Comparison of ENCODE assay signal across 8 mouse cellular contexts in the genomic region with DNA sequence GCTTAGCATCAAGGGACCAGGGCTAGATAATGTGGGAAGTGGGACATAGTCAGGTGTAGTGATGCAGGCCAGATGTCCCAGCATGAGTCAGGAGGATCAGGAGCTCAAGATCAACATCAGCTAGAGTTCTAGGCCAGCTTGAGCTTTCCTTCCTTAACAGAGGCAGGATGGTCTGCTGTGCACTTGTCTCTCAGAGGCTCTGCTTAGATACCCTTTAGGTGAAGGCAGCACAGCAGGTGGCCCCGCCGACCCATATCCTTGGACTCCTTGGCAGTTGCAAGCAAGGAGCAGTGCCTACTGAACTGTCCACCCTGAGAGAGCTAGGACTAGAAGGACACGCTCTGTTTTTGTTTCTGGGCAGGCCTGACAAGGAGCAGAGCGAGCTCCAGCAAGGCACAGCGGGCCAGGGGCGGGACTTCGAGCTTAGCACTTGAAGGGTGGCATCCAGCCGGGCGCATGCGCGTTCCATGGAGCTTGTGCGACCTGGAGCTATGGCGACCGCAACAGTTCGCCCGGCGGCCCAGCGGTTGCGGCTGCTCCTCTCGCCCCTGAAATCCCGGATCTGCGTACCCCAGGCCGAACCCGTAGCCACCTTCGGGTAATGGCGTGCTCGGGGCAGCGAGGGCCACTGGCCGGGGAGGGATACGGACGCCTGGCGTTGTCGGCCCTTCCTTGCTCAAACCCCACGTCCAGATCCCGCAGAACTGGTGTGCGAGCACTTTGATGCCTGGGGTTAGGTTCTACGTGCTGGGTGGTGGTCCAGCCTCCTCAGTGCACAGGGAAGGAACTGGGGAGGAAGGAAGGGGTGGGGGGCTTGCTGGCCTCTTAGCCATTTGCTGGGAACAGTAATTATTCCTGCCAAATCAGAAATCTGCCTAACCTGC. TPM values are rescaled to one million over a fixed set of nuclear protein-coding genes. Genes with fewer than 3 reads are reported as not detected.
DNase-seq lines count a peak whose midpoint lies in the region; ATAC-seq and TF ChIP-seq lines count a peak whose summit lies in the region.

Gene Bphl, plus strand, starts transcription at position 426 of the 884 bp plus-strand sequence.

- H3K4me1 ChIP-seq in embryonic facial prominence, embryonic 14.5 days (ENCODE audit: control insufficient read depth, insufficient read depth, low read length), result peaks cover 11% of the 10 kb centered on the region; the same call in 1 of the 2 replicates
- peaks cover 5% of the 10 kb centered on the region for H3K4me1 ChIP-seq in heart, adult 2 months (ENCODE audit: control insufficient read depth, insufficient read depth, low read length)
- H3K4me1 ChIP-seq in limb, embryonic 13.5 days, result peaks cover 16% of the 10 kb centered on the region
- H3K4me1 ChIP-seq in midbrain, embryonic 16.5 days (ENCODE audit: control insufficient read depth, insufficient read depth, low read length), result peaks cover 15% of the 10 kb centered on the region

- no peak for TF ChIP-seq EP300 in heart, adult 2 months (IDR thresholded peaks at IDR 0.05; ENCODE audit: insufficient read depth, low read depth, low read length)

- peak; percentile 94 for ATAC-seq in embryonic facial prominence, embryonic 14.5 days (ENCODE audit: low read depth)
- peak; percentile 93 for ATAC-seq in limb, embryonic 13.5 days (ENCODE audit: low FRiP score, low read depth)
- peak; percentile 97 for ATAC-seq in midbrain, embryonic 16.5 days

- WGBS in embryonic facial prominence, embryonic 14.5 days, result under 1% methylated on average over 37 of the region's 37 CpGs
- under 1% methylated on average over 37 of the region's 37 CpGs for WGBS in heart, adult 2 months
- WGBS in limb, embryonic 13.5 days, result 1% methylated on average over 37 of the region's 37 CpGs
- under 1% methylated on average over 37 of the region's 37 CpGs for WGBS in midbrain, embryonic 16.5 days

- TF ChIP-seq POLR2A in heart, adult 2 months (IDR thresholded peaks at IDR 0.05; ENCODE audit: insufficient read depth, low read depth, low read length), result peak; percentile 86

- TF ChIP-seq CTCF in heart, adult 2 months (IDR thresholded peaks at IDR 0.05), result no peak

- no peaks in the 10 kb centered on the region for H3K9me3 ChIP-seq in embryonic facial prominence, embryonic 14.5 days (ENCODE audit: control insufficient read depth, low read length)
- H3K9me3 ChIP-seq in limb, embryonic 13.5 days, result 0 out of 2 replicates have a peak, but pooled peaks cover 5% of the 10 kb centered on the region
- H3K9me3 ChIP-seq in midbrain, embryonic 16.5 days (replicated peaks; ENCODE audit: control insufficient read depth, low read length, poor library complexity, severe bottlenecking), result no peaks in the 10 kb centered on the region

- intact Hi-C loops in heart, adult 2 months (cut with DNase I), result no loop called here

- no peaks in the 10 kb centered on the region; the same call in 1 of the 2 replicates for H3K79me2 ChIP-seq in heart, adult 2 months (replicated peaks; ENCODE audit: control insufficient read depth, insufficient read depth, low read length)

- peak within 1 kb of the TSS; percentile 94 for H3K9ac ChIP-seq in embryonic facial prominence, embryonic 14.5 days (ENCODE audit: low read depth, low read length)
- peak within 1 kb of the TSS; percentile 99 for H3K9ac ChIP-seq in heart, adult 2 months (ENCODE audit: low read depth, low read length)
- peak within 1 kb of the TSS; percentile 90 for H3K9ac ChIP-seq in limb, embryonic 13.5 days
- peak within 1 kb of the TSS; percentile 91 for H3K9ac ChIP-seq in midbrain, embryonic 16.5 days (ENCODE audit: low read depth, low read length)

- peak within 1 kb of the TSS; percentile 82 for H3K27ac ChIP-seq in embryonic facial prominence, embryonic 14.5 days (replicated peaks; ENCODE audit: low read depth, low read length)
- H3K27ac ChIP-seq in heart, adult 2 months, result peak within 1 kb of the TSS; percentile 89
- peak within 1 kb of the TSS; percentile 76 for H3K27ac ChIP-seq in limb, embryonic 13.5 days
- H3K27ac ChIP-seq in midbrain, embryonic 16.5 days (ENCODE audit: low read length), result peak within 1 kb of the TSS; percentile 90

- H3K27me3 ChIP-seq in embryonic facial prominence, embryonic 14.5 days (replicated peaks; ENCODE audit: control insufficient read depth, insufficient read depth, low read length), result no peaks in the 10 kb centered on the region
- no peaks in the 10 kb centered on the region for H3K27me3 ChIP-seq in heart, adult 2 months (ENCODE audit: control insufficient read depth, insufficient read depth, low read length)
- H3K27me3 ChIP-seq in limb, embryonic 13.5 days, result no peaks in the 10 kb centered on the region
- no peaks in the 10 kb centered on the region for H3K27me3 ChIP-seq in midbrain, embryonic 16.5 days (ENCODE audit: control insufficient read depth, insufficient read depth, low read depth, low read length)

- H3K4me2 ChIP-seq in embryonic facial prominence, embryonic 14.5 days (ENCODE audit: low read depth, low read length), result peak within 1 kb of the TSS; percentile 80
- peak within 1 kb of the TSS; percentile 79 for H3K4me2 ChIP-seq in limb, embryonic 13.5 days (replicated peaks)
- H3K4me2 ChIP-seq in midbrain, embryonic 16.5 days (ENCODE audit: low read length), result peak within 1 kb of the TSS; percentile 82

- peaks cover 21% of the 10 kb centered on the region for H3K36me3 ChIP-seq in embryonic facial prominence, embryonic 14.5 days (ENCODE audit: control insufficient read depth, insufficient read depth, low read length)
- no peaks in the 10 kb centered on the region for H3K36me3 ChIP-seq in heart, adult 2 months (ENCODE audit: control insufficient read depth, insufficient read depth, low read length)
- H3K36me3 ChIP-seq in limb, embryonic 13.5 days, result peaks cover 26% of the 10 kb centered on the region
- peaks cover 4% of the 10 kb centered on the region; the same call in 1 of the 2 replicates for H3K36me3 ChIP-seq in midbrain, embryonic 16.5 days (ENCODE audit: control insufficient read depth, insufficient read depth, low read length)

- peak within 1 kb of the TSS; percentile 77 for H3K4me3 ChIP-seq in embryonic facial prominence, embryonic 14.5 days (ENCODE audit: low read depth, low read length)
- H3K4me3 ChIP-seq in heart, adult 2 months, result peak within 1 kb of the TSS; percentile 83
- H3K4me3 ChIP-seq in limb, embryonic 13.5 days, result peak within 1 kb of the TSS; percentile 73
- H3K4me3 ChIP-seq in midbrain, embryonic 16.5 days (ENCODE audit: low read depth, low read length), result peak within 1 kb of the TSS; percentile 76

- peak; percentile 96 for DNase-seq in 3T3-L1 (ENCODE audit: low read depth, low spot score)
- peak; percentile 75 to 84 for DNase-seq in adrenal gland, postnatal 4 days (ENCODE audit: low spot score in 2 of 2)
- peak; percentile 98 for DNase-seq in embryonic facial prominence, embryonic 14.5 days (ENCODE audit: low spot score)
- DNase-seq in heart, adult 2 months, result peak; percentile 91 to 94
- peak; percentile 95 to 96 for DNase-seq in kidney, adult 8-10 months
- DNase-seq in spleen, postnatal 10 days (ENCODE audit: low spot score in 2 of 2), result peak; percentile 77 to 93

RNA-seq across cellular contexts. Expression of gene Bphl, which starts in this region (rescaled TPM):
- total RNA-seq in adrenal gland, postnatal 4 days (2021), result 10 to 100 TPM; 86.7 to 92.3 TPM
- polyA plus RNA-seq in embryonic facial prominence, embryonic 14.5 days (2014; fragmentation: Nextera tagmentation; extraction: Ambion mirVana), result 47.2 and 52.6 TPM in 2 replicates
- total RNA-seq in heart, adult 2 months (2021), result 10 to 100 TPM; 32.5 to 35.3 TPM
- polyA plus RNA-seq in heart, adult 2 months (2012; rRNA removed), result 29.8 and 43.3 TPM in 2 replicates
- polyA plus RNA-seq in limb, embryonic 13.5 days (2015; fragmentation: Nextera tagmentation; extraction: Ambion mirVana), result 42.3 and 46.5 TPM in 2 replicates
- polyA plus RNA-seq in midbrain, embryonic 16.5 days (2015; fragmentation: Nextera tagmentation; extraction: Ambion mirVana), result 39.2 and 45.1 TPM in 2 replicates

Comparison
In these comparisons a context has a peak if more than half of its experiments do, and no peak if none do; other contexts are left out.
1. Peak in every context shown above with its lines: DNase-seq, ATAC-seq, H3K4me3 ChIP-seq and H3K27ac ChIP-seq.